Mouse (Mus musculus): ENCODE measurements around the gene Slain1. TPM values are rescaled to one million over a fixed set of nuclear protein-coding genes. Genes with fewer than 3 reads are reported as not detected.

The Slain1 gene
- total RNA-seq (2021): under 1 TPM; 0.17 to 0.68 TPM
- long read RNA-seq, experiment 1, partial matches to known transcripts: 0 of 4 reads
- long read RNA-seq, experiment 1, other reads (novel, unspliced or antisense): 0 of 4 reads
- long read RNA-seq, experiment 2: 0 reads

DNA sequence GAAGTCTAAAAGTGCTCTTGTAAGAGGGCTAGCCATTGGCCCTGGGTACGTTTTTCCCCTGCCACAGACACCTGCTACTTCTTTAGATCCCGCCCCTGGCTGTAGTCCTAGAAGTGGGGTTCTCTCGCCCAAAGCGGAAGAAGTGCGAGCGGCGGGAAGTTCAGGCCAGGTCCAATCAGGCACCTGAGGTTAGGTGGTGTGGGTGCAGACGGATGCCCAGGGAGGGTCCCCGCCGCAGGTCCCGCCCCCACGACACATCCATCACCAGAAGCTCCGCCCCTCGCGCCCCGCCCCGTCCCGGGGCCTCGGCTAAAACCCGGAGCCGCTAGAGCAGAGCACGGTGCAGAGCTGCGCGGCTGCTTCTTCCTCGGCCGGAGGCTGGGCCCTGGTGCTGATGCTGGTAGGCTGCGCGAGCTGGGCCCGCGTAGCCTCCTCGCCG is at the start of gene Slain1:
TSS of gene Slain1 (plus strand) at position 333 of the 439 bp plus-strand sequence.
- intact Hi-C loops (cut with DNase I): no loop called here
- DNase-seq: peak; percentile 36 to 46

DNA sequence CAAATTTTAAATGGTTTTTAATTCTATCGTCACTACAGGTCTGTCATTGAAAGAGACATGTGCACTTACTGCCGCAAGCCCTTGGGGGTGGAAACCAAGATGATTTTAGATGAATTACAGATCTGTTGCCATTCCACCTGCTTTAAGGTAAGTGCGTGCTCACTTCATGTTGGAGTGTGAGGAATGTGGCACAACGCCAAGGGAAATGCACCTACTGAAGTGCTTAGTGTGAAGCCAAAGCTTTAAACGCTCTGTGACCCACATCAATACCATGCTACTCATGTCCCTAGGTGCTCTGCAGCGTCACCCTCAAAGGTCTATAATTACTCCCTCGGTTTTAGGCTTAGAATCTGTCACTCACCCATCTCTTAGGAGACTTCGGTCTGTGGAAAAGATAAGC is 42.0 kb upstream of the Slain1 start:
- intact Hi-C loops (cut with DNase I): no loop called here
- no peak for DNase-seq

DNA sequence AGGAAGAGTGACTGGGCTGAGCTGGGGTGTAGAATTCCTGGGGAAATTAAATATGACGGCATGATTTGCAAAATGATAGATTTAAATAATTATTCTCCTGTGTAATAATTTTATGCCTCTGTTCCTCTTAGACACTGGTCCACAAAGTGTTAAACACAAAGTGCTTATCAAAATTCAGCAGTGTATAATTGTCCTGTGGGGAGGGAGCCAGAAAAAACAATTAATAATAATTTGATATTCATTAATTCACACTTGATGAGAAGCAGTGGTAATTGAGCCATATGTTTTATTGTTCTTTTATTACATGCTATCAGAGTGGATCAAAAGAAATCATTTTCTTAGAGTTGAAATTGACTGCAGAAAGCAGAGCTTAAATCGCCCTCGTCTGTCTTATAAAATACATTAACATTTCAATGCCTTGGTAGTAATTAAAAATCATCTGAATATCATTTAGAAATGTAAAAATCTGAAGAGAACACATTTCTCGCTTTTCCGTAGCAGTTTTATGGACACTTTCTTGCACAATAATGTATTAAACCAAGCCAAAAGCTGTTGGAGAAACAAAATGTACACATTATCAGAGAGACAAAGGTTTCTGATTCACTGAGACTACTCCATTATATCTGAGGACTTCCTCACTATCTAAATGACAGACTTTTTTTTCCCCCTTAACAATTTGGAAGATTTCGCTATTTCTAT is 36.3 kb upstream of the Slain1 start:
- no peak for DNase-seq
- intact Hi-C loops (cut with DNase I): no loop called here

DNA sequence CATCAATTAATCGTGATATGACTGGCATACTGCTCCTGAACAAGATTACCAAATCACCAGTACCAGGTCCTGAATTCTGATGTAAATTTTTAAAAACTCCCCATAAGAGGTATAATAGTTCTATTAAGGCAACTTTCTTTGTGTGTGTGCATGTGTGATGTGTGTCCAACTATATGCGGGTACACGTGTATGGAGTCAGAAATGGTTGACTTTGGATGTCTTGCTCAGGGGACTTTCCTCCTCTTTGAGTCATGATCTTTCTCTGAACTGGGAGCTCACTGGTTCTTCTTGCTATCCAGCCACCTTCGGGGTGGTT is 35.8 kb upstream of the Slain1 start:
- no peak for DNase-seq
- intact Hi-C loops (cut with DNase I): no loop called here

DNA sequence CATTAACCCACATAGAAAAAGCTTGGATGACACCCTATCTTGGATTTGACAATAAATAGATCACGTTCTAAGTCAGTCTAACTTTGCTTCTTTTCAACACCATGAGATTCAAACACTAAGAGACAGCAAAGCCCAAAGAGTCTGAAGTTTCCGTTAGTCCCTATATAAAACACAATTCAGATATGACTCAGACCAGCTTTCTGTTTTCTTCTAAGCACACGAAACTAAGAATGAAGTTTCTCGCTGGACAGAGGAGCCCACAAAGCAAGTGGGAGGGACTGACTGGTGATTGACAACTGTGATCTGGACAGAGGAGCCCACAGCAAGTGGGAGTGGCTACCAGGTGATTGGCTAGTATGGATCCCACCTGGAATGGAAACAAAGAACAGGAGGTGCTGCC is 30.3 kb upstream of the Slain1 start:
- no peak for DNase-seq
- intact Hi-C loops (cut with DNase I): no loop called here

DNA sequence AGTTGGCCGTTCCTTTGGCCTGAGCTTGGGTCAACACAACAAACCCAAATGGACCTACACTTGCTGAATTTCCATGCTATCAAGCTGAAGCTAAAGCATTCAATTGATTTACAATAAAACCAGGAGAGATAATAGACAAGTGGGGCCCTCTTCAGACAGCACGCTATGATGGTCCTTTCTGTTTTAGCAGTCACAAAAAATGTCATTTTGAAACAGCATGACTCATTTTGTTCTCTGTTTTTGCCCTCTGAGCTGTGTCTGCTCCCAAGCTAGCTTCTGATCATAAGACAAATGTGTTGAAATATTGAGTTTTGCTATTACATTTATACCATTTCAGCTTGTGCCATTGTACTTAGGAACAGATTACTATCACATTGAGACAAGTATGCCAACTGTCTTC is 28.8 kb upstream of the Slain1 start:
- intact Hi-C loops (cut with DNase I): no loop called here

DNA sequence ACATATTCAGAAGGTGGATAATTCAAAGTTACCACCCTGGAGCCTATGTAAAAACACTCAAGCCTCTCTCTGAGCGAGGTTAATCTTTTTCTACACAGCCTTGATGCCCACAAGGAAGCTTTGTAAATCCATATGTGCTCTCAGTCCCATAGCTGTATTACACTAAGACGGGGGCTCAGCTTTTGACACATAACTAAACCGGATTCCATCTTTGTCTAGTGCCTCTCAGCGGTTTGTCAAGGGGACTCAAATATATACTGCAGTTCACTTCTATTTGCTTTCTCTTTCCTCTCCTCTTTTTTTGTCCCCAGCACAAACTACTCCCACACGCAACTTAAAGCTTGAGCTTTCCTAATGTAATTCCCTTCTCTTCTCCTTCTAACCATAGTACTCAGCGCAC is 23.9 kb upstream of the Slain1 start:
- intact Hi-C loops (cut with DNase I): no loop called here
- DNase-seq: no peak

More for the DNA sequence above, 28.8 kb upstream of the Slain1 start:
- no peak for DNase-seq

DNA sequence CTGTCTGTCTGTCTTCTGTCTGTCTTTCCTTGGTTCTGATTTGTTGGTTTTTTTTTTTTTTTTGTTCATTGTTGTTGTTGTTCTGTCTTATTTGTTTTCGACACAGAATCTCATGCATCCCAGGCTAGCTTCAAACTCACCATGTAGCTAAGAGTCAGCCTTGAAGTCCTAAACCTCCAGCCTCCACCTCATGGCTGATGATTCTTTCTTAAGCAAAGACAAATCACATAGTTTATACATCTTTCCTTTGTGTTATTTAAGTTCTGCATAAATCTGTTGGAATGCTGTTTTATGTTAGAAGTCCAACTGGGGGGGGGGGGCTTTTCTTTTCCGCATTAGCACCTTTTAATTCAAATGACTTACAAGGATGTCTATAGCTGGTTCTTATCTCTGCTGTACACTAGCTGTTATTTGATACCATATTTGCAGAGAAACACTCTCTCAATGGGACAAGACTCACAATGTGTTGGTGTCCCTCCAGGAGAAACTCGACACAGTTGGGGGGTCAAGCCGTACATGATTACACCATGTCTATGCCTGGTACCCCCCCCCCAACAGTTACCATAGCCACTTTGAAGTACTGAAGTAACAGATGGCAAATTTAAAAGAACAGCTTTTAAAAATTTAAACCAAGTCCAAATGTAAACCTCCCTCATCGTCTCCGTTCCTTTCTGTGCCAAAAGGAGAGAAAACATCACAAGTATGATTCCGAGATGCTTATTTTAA is 20.2 kb upstream of the Slain1 start:
- DNase-seq: no peak
- intact Hi-C loops (cut with DNase I): no loop called here

DNA sequence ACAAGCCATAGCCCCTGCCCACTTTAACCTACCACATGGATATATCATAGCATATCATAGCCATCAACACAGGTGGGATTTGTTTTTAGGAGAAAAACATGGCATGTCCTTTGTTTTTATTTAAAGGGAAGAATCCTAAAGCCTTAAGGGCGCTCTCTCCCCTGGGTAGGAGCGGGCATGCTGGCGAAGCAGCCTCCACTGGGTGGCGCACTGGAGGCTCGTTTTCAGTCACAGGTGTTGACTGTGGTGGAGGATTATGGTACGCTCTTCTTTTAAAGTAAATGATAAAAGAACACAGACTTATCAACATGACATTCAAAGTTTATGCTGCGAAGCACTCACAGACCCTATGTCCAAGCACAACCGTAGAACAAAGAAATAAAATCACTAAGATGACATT is 19.5 kb upstream of the Slain1 start:
- intact Hi-C loops (cut with DNase I): no loop called here
- no peak for DNase-seq

DNA sequence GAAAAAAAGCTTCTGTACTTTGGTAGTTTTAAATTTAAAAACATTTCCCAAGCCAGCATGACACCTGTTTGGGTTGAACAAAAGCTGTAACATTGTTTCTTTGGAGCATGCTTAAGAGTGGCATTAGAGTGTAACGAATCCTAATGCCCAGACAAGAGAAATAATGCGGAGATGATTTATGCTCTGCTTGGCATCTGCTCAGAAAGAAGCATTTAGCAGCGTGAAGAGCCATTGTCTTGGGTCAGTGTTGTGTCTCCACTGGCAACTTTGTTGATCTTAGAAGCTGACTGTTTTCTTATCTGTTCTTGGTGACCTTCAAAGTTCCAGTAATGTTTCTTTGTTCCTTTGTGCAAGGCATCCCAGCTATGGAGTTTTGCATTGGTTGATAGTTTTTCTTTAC is 6.1 kb upstream of the Slain1 start:
- no peak for DNase-seq
- intact Hi-C loops (cut with DNase I): no loop called here

DNA sequence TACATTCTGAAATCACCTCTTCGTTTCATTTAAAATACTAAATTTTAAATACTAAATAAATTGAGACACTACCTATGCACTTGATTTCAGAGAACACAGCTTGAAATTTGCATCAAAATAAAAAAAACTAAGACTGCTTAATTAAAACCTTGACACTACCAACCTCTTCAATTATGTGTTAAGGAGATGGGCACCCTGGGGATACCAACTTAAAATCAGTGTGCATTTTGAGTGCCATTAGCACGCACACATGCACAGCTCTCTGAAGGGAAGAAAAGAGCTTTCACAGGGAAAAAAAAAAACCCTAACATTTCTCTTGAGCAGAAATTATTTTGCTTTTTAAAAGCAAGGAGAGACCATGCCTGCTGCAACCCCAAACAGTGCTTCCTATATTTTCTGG is 2.0 kb upstream of the Slain1 start:
- no peak for DNase-seq
- intact Hi-C loops (cut with DNase I): no loop called here

DNA sequence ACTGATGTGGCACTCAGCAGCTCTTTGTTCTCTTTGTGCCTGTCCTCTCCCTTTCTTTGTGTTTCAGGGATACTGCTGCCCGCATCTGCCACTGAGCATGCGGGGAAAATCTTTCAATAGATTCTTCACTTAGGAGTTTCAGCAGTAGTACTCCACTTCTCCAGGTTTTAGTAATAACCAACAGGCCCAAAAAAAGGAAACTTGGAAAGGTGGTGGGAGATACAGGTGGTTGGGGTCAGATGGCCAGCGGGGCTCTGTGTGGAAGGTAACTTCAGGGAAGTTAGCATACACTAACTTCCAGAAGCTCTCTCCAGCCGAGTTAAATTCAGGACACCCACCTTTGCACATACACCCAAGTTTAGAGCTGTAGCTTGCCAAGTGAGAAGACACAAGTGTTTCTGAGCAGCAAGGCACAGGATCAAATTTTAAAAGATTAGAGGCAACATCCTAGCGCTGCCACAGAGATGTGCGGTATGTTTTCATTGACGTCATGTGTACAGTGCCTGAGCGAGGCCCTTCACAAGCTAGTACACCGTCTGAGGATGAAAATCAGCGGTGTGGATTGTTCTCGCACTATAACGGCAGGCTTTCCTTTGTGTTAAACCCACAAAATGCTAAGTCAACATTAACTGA is 1.3 kb upstream of the Slain1 start:
- intact Hi-C loops (cut with DNase I): no loop called here
- no peak for DNase-seq

DNA sequence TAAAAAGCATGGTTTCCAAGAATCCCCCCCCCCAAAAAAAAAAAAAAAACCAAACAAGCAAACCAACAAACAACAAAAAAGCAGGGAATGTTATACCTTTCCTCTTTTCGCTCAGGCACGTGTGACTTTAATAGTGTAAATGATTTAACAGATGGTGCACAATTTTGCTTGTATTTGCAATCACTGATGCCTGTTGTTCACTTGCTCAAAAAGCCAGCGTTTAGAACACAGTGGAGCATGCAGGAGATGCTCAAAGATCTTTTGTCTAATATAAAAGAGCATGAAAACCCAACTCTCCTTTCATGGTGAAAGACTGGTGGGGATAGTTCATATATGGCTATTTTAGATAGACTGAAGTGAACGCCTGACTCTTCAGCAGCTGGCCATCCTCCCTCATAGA is 726 bp upstream of the Slain1 start:
- intact Hi-C loops (cut with DNase I): no loop called here

DNA sequence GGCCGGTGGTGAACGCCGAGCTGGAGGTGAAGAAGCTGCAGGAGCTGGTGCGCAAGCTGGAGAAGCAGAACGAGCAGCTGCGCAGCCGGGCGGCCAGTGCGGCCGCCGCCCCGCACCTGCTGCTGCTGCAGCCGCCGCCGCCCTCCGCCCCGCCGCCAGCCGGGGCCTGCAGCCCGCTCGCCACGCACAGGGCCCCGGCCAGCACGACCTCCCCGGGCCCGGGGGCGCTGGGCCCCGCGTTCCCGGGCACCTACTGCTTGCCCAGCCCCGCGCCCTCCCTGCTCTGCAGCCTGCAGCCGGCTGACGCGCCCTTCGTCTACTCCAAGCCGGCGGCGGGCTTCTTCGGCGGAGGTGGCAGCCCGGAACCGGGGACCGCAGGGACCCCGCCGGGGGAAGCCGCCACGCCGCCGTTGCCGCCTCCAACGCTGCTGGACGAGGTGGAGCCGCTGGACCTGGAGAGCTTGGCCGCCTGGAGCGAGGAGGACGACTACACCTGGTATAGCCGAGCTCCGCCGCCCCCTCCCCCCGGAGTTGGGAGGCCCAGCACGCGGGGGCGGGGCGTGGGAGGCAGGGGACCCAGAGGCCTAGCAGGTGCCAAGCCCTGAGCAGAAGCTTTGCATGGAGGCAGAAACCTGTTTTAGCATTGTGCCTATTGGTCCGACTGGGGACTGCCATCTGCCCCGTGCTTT is 529 bp downstream of the Slain1 start:
- intact Hi-C loops (cut with DNase I): no loop called here
- peak; percentile 12 to 15 for DNase-seq

More for the DNA sequence above, 726 bp upstream of the Slain1 start:
- no peak for DNase-seq

DNA sequence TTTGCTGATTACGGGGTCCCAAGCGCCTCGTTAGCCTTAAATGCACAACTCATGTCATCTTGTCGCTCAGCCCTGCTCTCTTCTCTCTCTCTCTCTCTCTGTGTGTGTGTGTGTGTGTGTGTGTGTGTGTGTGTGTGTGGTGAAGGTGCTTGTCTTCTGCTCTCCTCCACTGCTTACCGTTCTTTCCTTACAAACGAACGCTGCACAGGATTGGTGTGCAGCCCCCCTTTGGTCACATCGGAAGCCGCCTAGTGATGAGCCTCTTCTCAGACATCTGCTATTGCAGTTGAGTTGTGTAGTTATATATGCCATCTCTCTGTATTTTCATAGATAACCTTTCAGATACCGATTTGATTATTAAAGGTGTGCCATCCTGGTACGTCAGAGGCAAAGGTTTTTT is 1.1 kb downstream of the Slain1 start:
- intact Hi-C loops (cut with DNase I): no loop called here
- DNase-seq: no peak

DNA sequence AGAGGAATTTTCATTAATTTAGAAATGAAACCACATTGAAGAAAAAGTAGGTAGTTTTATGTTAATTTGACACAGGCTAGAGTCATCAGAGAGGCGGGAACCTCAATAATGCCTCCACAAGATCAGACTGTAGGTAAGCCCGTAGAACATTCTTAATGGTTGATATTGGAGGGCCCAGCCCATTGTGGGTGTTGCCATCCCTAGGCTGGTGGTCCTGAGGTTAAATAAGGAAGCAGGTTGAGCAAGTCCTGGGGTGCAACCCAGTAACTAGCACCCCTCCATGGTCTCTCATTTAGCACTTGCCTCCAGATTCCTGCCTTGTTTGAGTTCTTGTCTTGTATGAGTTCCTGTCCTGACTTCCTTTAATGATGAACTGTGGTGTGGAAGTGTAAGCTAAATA is 1.5 kb downstream of the Slain1 start:
- intact Hi-C loops (cut with DNase I): no loop called here

DNA sequence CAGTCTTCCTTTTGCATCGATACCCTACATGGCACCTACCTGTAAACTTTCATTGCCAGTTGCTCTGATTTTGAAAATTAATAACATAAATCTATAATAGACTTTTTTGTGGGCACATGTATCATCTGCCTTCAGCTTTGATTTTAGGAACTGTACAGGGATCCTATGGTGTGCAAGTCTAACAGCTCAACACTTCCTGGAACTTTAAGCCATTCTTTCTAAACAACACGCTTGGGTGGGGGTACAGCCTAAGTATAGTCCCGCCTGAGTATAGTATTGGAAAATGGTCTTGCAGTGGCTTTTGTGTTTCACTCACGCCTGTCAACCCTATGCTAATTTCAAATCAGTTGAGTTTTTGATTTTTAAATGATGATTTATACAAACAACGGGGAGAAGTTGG is 2.5 kb downstream of the Slain1 start:
- intact Hi-C loops (cut with DNase I): no loop called here
- DNase-seq: no peak

More for the DNA sequence above, 1.5 kb downstream of the Slain1 start:
- DNase-seq: no peak

DNA sequence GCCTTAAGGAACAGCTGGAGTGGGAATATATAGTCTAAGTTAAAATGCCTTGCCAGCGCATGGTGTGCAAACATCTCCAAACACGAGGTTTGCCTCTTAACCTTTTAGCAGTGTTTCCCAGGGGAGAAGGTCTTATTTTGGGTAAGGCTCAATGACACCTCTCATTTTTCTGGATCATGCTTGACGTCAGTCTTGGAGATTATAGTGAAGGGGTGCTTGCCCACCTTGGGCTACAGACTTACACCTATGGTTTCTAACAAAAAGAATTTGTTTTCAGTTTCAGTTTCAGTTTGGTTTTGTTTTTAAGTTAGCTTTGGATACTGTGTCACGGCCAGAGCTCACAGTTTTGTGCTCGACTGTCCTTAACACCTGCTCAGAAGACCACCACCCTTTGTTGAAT is 3.8 kb downstream of the Slain1 start:
- no peak for DNase-seq
- intact Hi-C loops (cut with DNase I): no loop called here

DNA sequence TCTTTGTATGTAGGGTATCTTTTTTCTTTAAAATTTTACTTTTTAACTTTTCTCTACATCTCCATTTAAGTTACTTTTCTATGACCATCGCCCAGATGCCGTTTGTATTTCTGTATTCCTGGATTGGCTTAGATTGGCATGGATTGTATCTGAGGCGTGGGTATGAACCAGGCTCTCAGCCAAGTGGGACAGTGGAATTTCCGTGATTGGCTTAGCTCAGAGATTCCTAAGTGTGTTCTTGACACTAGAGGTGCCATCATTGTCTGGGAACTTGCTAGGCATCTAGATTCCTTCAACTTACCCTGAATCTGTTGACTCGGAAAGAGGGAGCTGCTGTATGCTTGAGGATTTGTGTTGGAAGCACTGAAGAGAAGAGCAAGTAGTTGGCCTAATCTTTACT is 5.4 kb downstream of the Slain1 start:
- intact Hi-C loops (cut with DNase I): no loop called here

DNA sequence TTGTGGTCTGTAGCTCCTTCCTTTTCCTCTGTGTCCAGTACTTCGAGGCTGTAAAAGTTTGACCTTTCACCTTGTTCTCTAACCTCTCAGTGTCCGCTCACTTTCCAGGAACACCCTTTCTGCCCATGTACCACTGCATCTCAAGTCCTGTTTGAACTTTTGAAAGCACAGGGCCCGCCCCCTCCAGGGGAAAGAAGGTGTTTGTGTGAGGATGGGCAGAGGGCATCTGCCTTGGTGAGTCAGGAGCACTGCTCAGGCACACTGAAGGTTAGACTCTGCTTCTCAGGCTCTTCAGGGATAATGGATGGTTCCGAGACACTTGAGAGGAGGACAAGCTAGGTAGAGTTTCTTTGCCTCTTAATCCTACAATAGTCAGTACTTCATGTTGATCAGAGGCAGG is 7.8 kb downstream of the Slain1 start:
- intact Hi-C loops (cut with DNase I): no loop called here
- DNase-seq: no peak

More for the DNA sequence above, 5.4 kb downstream of the Slain1 start:
- DNase-seq: no peak

DNA sequence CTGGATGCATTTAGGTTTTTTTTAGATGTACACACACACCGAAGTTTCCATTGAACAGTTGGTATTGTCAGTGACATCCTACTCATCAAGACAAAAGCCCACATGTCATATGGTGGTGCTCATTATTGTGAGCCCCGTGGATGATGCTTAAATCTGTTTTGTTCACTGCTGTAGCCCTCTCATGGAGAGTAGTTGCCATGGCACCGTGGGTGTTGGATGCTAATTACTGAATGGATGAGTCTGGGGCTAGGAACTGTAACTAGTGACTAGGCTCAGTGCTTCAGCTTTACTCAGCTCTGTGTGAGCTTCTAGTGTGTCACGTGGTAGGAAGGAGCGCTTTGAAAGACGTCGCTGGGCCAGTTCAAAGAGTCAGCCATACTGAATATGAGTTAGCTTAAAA is 13.0 kb downstream of the Slain1 start:
- intact Hi-C loops (cut with DNase I): no loop called here
- no peak for DNase-seq
